Mouse (Mus musculus) liver, embryonic 15.5 days (tissue): Measurements from ENCODE around the gene Zpbp. TPM values are rescaled to one million over a fixed set of nuclear protein-coding genes. Genes with fewer than 3 reads are reported as not detected.

Experiments
- ATAC-seq: fragments of 200-750 bp; cut with Nextera tagmentation; 2 replicates; pipeline ENCODE4 v1.8.0; 2017; ENCODE audit warnings: moderate number of reproducible peaks, mild to moderate bottlenecking, moderate library complexity; ENCODE audit not compliant: insufficient read depth
- H3K27ac ChIP-seq: fragments of 300-500 bp; sonication (generic); replicated peaks from 2 replicates; pipeline ENCODE4 v1.5.1; 2015; ENCODE audit warnings: mild to moderate bottlenecking, inconsistent platforms
- H3K27me3 ChIP-seq: fragments of 300-500 bp; sonication (generic); 2 replicates; pipeline ENCODE4 v1.6.1; 2015; ENCODE audit warnings: mild to moderate bottlenecking, inconsistent platforms
- H3K36me3 ChIP-seq: fragments of 300-500 bp; sonication (generic); replicated peaks from 2 replicates; pipeline ENCODE4 v1.6.1; 2015; ENCODE audit warnings: moderate library complexity, mild to moderate bottlenecking, inconsistent platforms
- H3K4me1 ChIP-seq: fragments of 300-500 bp; sonication (generic); replicated peaks from 2 replicates; pipeline ENCODE4 v1.6.1; 2015; ENCODE audit warnings: inconsistent platforms
- H3K4me2 ChIP-seq: fragments of 300-500 bp; sonication (generic); 2 replicates; pipeline ENCODE4 v1.6.1; 2015; ENCODE audit warnings: moderate library complexity, mild to moderate bottlenecking, inconsistent platforms
- H3K4me3 ChIP-seq: fragments of 300-500 bp; sonication (generic); replicated peaks from 2 replicates; pipeline ENCODE4 v1.5.1; 2015; ENCODE audit warnings: mild to moderate bottlenecking, inconsistent platforms
- H3K9ac ChIP-seq: fragments of 300-500 bp; sonication (generic); 2 replicates; pipeline ENCODE4 v1.6.1; 2015; ENCODE audit warnings: moderate library complexity, mild to moderate bottlenecking, inconsistent platforms
- H3K9me3 ChIP-seq: fragments of 300-500 bp; sonication (generic); replicated peaks from 2 replicates; pipeline ENCODE4 v1.6.1; 2016; ENCODE audit warnings: inconsistent platforms
- WGBS: fragments of 180-500 bp; shearing (Covaris S2); methylation state at CpG from one replicate; pipeline ENCODE4 v1.1.7; 2015; ENCODE audit warnings: mixed read lengths; ENCODE audit not compliant: insufficient replicate concordance; 5-methylcytosine and 5-hydroxymethylcytosine counted together
- polyA plus RNA-seq: library from polyadenylated mRNA; unstranded; fragments of >200 nt; fragmentation: Nextera tagmentation; extraction: Ambion mirVana; gene quantifications from 2 replicates; pipeline ENCODE4 v1.2.1, GENCODE M21; 2015

The Zpbp gene
- polyA plus RNA-seq, 1 experiment from 2014 or later = 0.21 TPM

DNA sequence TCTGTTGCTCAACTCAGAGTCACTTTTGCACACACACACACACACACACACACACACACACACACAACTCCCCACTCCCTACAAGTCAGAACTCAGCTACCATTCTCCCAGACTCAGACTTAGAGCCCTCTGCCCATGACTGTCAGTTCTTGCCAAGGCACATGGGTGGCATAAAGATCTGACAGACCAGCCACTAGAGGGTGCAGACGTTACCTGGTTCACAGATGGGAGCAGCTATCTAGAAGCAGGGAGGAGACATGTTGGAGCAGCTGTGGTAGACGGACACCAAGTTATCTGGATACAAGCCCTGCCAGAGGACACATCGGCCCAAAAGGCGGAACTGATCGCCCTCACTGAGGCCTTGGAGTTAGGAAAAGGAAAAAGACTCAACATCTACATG is 67.5 kb downstream of the Zpbp start:
- Histone ChIP-seq H3K27me3 (no peaks in the 10 kb centered on the region), H3K4me2 (no peak overlapping the region), H3K4me3 (no peak overlapping the region), H3K27ac (no peak overlapping the region), H3K9me3 (no peaks in the 10 kb centered on the region), H3K4me1 (no peaks in the 10 kb centered on the region), H3K9ac (no peak overlapping the region), H3K36me3 (no peaks in the 10 kb centered on the region)
- no peak for ATAC-seq
- 55% methylated on average over 5 of the region's 5 CpGs for WGBS

DNA sequence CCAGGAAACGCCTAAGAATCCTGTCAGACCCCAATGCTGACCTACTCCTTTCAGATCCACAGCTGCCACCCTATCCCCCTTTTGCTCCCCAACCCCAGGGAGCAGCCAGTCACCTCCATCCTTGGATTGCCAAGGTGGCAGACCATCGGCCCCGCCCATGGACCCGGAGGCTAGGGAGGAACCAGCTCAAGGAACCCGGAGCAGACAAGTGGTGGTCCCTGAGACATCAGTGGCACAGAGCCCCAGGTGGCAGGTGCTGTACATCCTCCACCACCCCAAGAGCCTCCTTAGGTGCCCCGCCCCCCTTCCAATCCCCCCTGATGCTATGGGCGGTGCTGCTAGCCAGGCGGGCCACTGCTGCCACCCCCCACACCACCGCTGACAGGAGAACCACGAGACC is 69.0 kb downstream of the Zpbp start:
- H3K9me3 ChIP-seq = no peaks in the 10 kb centered on the region
- H3K27ac ChIP-seq = no peak overlapping the region
- H3K27me3 ChIP-seq = no peaks in the 10 kb centered on the region
- no peak overlapping the region for H3K4me3 ChIP-seq
- no peaks in the 10 kb centered on the region for H3K36me3 ChIP-seq
- no peaks in the 10 kb centered on the region for H3K4me1 ChIP-seq
- H3K9ac ChIP-seq = no peak overlapping the region
- no peak overlapping the region for H3K4me2 ChIP-seq
- 72% methylated on average over 10 of the region's 10 CpGs for WGBS
- no peak for ATAC-seq

DNA sequence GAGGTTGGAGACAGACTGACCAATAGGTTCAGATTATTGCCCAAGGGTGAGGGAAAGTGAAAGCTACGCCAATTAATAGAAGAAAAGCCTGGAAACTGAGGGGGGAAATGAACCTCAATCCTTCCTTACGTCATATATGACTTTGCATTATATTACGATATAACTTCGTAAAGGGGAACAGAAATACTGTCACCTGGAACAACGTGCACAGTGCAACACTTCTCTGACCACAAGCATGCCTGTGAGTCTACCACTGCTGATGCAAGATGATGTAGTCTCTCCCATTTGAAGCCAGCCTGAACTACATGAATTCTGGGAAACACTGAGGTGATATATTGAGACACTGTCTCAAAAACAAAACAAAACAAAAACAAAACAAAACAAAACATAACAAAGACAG is 90.9 kb downstream of the Zpbp start:
- Histone ChIP-seq H3K4me2 (no peak overlapping the region), H3K27ac (no peak overlapping the region), H3K27me3 (no peaks in the 10 kb centered on the region), H3K9ac (no peak overlapping the region), H3K36me3 (no peaks in the 10 kb centered on the region), H3K4me1 (no peaks in the 10 kb centered on the region), H3K4me3 (no peak overlapping the region), H3K9me3 (no peaks in the 10 kb centered on the region)
- 64% methylated on average over 5 of the region's 5 CpGs for WGBS
- no peak for ATAC-seq

DNA sequence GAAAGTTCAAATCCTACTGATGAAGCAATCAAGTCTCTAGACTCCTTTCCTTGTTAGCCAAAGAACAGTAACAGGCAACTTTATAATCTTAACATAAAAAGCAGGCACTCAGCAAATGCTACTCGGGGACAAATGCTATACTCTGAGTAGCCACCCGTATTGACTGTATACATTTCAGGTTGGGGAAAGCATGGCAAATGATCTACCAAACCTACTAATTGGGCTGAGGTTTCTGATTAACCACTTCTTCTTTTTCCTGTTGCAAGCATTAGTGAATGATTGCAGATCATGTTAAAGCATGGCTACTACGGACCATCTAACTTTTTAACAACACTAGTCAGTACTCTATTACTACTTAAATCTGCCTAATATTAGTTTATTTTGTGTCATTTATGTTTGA is 178.7 kb downstream of the Zpbp start:
- Histone ChIP-seq H3K9me3 (no peaks in the 10 kb centered on the region), H3K27me3 (no peaks in the 10 kb centered on the region), H3K27ac (no peak overlapping the region), H3K4me3 (no peak overlapping the region), H3K4me2 (no peak overlapping the region), H3K9ac (no peak overlapping the region), H3K36me3 (no peaks in the 10 kb centered on the region), H3K4me1 (no peaks in the 10 kb centered on the region)
- ATAC-seq = no peak
- 60% methylated on average over 3 of the region's 3 CpGs for WGBS

DNA sequence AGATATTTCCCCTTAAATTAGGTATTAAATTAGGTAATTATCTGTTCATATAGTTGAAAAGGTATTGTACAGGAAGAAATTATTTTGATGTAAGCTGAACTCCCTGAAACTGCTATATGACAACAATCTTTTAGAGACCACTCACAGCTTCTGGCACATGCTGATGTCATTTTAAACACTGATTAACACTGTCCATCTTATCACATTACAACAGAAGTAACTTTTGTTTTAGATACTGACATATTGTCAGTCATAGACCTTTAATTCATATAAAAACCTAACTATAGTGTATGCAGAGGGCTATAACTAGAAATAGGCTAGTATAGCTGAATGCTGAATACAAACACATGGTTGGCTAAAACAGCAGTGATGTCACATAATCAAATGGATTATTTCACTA is 182.1 kb downstream of the Zpbp start:
- H3K27me3 ChIP-seq = no peaks in the 10 kb centered on the region
- H3K9me3 ChIP-seq = no peaks in the 10 kb centered on the region
- H3K9ac ChIP-seq = no peak overlapping the region
- no peak overlapping the region for H3K4me3 ChIP-seq
- ATAC-seq = no peak
- H3K4me1 ChIP-seq = no peaks in the 10 kb centered on the region
- H3K36me3 ChIP-seq = no peaks in the 10 kb centered on the region
- no peak overlapping the region for H3K27ac ChIP-seq
- H3K4me2 ChIP-seq = no peak overlapping the region

DNA sequence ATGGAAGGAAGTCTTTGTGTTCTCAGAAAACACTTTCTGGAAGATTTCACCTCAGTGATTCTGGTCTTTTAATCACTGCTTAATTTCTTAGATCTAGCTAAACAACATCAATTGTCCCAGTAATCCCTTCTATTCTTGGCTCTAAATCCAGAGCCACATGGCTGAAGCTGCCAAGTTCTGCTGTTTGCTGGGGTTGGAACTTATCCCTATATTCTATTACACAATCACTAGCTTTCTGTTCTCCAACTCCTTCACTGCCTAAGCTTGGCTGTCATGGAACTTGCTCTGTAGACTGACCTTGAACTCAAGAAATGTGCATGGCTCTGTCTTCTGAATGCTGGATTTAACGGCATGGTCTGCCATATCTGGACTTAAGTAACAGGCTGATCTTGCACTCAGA is 204.9 kb downstream of the Zpbp start:
- H3K9me3 ChIP-seq = no peaks in the 10 kb centered on the region
- no peak overlapping the region for H3K4me3 ChIP-seq
- H3K9ac ChIP-seq = no peak overlapping the region
- 65% methylated on average over 1 of the region's 1 CpGs for WGBS
- no peaks in the 10 kb centered on the region for H3K36me3 ChIP-seq
- no peak for ATAC-seq
- H3K27ac ChIP-seq = no peak overlapping the region
- no peak overlapping the region for H3K4me2 ChIP-seq
- H3K27me3 ChIP-seq = no peaks in the 10 kb centered on the region
- no peaks in the 10 kb centered on the region for H3K4me1 ChIP-seq

DNA sequence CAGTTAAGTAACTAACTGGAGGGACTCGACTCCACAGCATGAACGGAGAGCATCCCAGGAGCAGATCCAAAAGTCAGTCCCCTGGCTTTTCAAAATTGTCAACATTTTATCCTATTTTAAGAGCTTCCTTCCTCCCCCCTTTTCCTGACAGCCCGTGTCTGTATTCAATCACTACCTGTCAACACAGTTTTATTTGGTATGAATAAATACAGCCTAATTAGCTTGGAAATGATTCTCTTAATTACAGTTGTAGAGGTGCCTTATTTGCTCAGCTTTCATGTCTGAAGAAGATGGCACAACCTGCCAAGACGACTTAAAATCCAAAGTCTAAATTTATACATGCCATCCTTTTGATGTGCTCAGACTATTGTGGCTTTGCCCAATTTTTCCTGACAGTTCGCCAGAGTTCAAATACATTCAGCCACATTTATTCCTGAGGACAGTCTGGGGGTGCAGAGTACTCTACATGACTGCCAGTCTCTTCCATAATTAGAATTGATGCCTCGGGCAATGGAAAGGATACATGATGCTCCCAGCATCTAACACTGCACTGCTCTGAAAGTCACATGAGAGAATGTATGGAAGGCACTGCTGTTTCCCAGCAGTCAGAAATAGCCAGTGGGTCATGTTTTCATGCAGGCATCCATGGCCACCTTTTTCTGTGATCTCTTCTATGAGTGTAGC is 219.4 kb downstream of the Zpbp start:
- Histone ChIP-seq H3K9ac (no peak overlapping the region), H3K4me1 (no peaks in the 10 kb centered on the region), H3K27me3 (no peaks in the 10 kb centered on the region), H3K4me3 (no peak overlapping the region), H3K27ac (no peak overlapping the region), H3K9me3 (no peaks in the 10 kb centered on the region), H3K4me2 (no peak overlapping the region), H3K36me3 (no peaks in the 10 kb centered on the region)
- ATAC-seq = no peak
- 43% methylated on average over 6 of the region's 6 CpGs for WGBS

DNA sequence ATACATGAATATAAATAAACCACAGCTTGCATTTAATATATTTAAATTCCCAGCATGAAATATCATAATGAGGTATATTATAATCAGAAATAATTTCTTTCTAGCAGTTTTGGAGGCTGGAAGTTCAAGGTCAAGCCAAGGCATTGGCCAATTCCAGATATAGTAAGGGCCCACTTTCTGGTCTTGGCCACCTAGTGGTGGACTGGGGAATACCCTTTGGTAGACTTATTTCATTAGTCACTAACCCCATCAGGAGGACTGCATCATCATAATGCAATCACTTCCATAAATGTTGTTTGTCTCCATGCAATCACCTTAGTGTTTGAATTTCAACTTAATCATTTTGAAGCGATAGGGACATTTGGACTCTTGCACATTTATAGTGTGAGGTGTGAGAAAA is 222.9 kb downstream of the Zpbp start:
- Histone ChIP-seq H3K36me3 (no peaks in the 10 kb centered on the region), H3K27me3 (no peaks in the 10 kb centered on the region), H3K27ac (no peak overlapping the region), H3K4me2 (no peak overlapping the region), H3K4me1 (no peaks in the 10 kb centered on the region), H3K9ac (no peak overlapping the region), H3K9me3 (no peaks in the 10 kb centered on the region), H3K4me3 (no peak overlapping the region)
- ATAC-seq = no peak
- 50% methylated on average over 1 of the region's 1 CpGs for WGBS

Other genes starting within 250 kb of the Zpbp start
- gene Spata48, start 314 bp downstream of the Zpbp start, polyA plus RNA-seq = 0.33 and 0.62 TPM in 2 replicates
- gene 4930512M02Rik, start 165.4 kb upstream of the Zpbp start, polyA plus RNA-seq = not detected in 2 replicates
- gene Ikzf1, start 222.6 kb upstream of the Zpbp start, polyA plus RNA-seq = 33.7 and 35.9 TPM in 2 replicates